Mouse (Mus musculus) adipose tissue, adult 10 weeks (tissue): ENCODE data around the gene Rras. TPM values are rescaled to one million over a fixed set of nuclear protein-coding genes. Genes with fewer than 3 reads are reported as not detected.

ENCODE experiments used
- polyA plus RNA-seq: library from polyadenylated mRNA; stranded (reverse); fragments of 350-450 nt; fragmentation: Illumina TruSeq; extraction: RNeasy Lipid Tissue Mini Kit (QIAGEN cat#74804); gene quantifications from one replicate; pipeline ENCODE4 v1.2.3, GENCODE M21; 2014; ENCODE audit warnings: low read depth, low replicate concordance

The Rras gene
- 131 TPM for polyA plus RNA-seq

GRCm38 (mm10) chr7:45017242-45018061, at the start of gene Rras:
Gene Rras, plus strand, starts transcription at chr7:45017961.

GRCm38 (mm10) chr7:44974383-44975116, 43.2 kb upstream of the Rras start, which contains the start of gene Cpt1c:
Gene Cpt1c, minus strand, starts transcription at chr7:44974851.

GRCm38 (mm10) chr7:44986192-44986878, 31.4 kb upstream of the Rras start, which contains the start of gene Prmt1:
Gene Prmt1, minus strand, starts transcription at chr7:44986568.

GRCm38 (mm10) chr7:44997231-44997939, 20.4 kb upstream of the Rras start, which contains the start of gene Irf3:
Gene Irf3, plus strand, starts transcription at chr7:44997648.

GRCm38 (mm10) chr7:44998501-44998955, 19.2 kb upstream of the Rras start, which contains the start of gene Bcl2l12:
Gene Bcl2l12, minus strand, starts transcription at chr7:44998712.

GRCm38 (mm10) chr7:45015957-45016612, 1.7 kb upstream of the Rras start, which contains the start of gene Scaf1:
Gene Scaf1, minus strand, starts transcription at chr7:45016363.

GRCm38 (mm10) chr7:45052862-45053116, 35.0 kb downstream of the Rras start, which contains the start of gene Prr12:
Gene Prr12, minus strand, starts transcription at chr7:45052881.

GRCm38 (mm10) chr7:45062239-45062835, 44.6 kb downstream of the Rras start, which contains the start of the genes Nosip and Prrg2:
Gene Nosip, plus strand, starts transcription at chr7:45062429.
Gene Prrg2, minus strand, starts transcription at chr7:45062677.

Other genes starting within 250 kb of the Rras start
- 20.1 TPM for gene Nup62, start 201.9 kb upstream of the Rras start, polyA plus RNA-seq
- 3.5 TPM for gene Il4i1, start 201.6 kb upstream of the Rras start, polyA plus RNA-seq
- 71.7 TPM for gene Atf5, start 201.3 kb upstream of the Rras start, polyA plus RNA-seq
- 54.3 TPM for gene Akt1s1, start 169.0 kb upstream of the Rras start, polyA plus RNA-seq
- gene Tbc1d17, start 168.9 kb upstream of the Rras start, polyA plus RNA-seq = 65.2 TPM
- gene Pnkp, start 160.8 kb upstream of the Rras start, polyA plus RNA-seq = 30.0 TPM
- 146 TPM for gene Ptov1, start 148.2 kb upstream of the Rras start, polyA plus RNA-seq
- 66.0 TPM for gene Med25, start 125.2 kb upstream of the Rras start, polyA plus RNA-seq
- 22.8 TPM for gene Fuz, start 121.9 kb upstream of the Rras start, polyA plus RNA-seq
- 62.5 TPM for gene Ap2a1, start 88.5 kb upstream of the Rras start, polyA plus RNA-seq
- gene Tsks, start 74.8 kb upstream of the Rras start, polyA plus RNA-seq = 12.6 TPM
- gene Cpt1c, start 43.1 kb upstream of the Rras start, polyA plus RNA-seq = 8.7 TPM
- gene Prmt1, start 31.4 kb upstream of the Rras start, polyA plus RNA-seq = 132 TPM
- 87.2 TPM for gene Irf3, start 20.3 kb upstream of the Rras start, polyA plus RNA-seq
- gene Bcl2l12, start 19.2 kb upstream of the Rras start, polyA plus RNA-seq = 18.5 TPM
- gene Scaf1, start 1.6 kb upstream of the Rras start, polyA plus RNA-seq = 57.7 TPM
- gene Prr12, start 34.9 kb downstream of the Rras start, polyA plus RNA-seq = 15.7 TPM
- 43.3 TPM for gene Nosip, start 44.5 kb downstream of the Rras start, polyA plus RNA-seq
- gene Prrg2, start 44.7 kb downstream of the Rras start, polyA plus RNA-seq = 40.3 TPM
- 67.3 TPM for gene Rcn3, start 74.3 kb downstream of the Rras start, polyA plus RNA-seq
- 149 TPM for gene Fcgrt, start 85.9 kb downstream of the Rras start, polyA plus RNA-seq
- 1,035 TPM for gene Rps11, start 106.5 kb downstream of the Rras start, polyA plus RNA-seq
- gene Rpl13a, start 110.8 kb downstream of the Rras start, polyA plus RNA-seq = 2,139 TPM
- gene Gm45713, start 118.3 kb downstream of the Rras start, polyA plus RNA-seq = not detected
- gene Flt3l, start 118.5 kb downstream of the Rras start, polyA plus RNA-seq = 23.0 TPM
- 44.6 TPM for gene Pih1d1, start 136.3 kb downstream of the Rras start, polyA plus RNA-seq
- 22.5 TPM for gene Aldh16a1, start 136.6 kb downstream of the Rras start, polyA plus RNA-seq
- gene Slc17a7, start 146.0 kb downstream of the Rras start, polyA plus RNA-seq = 0.97 TPM
- gene Gfy, start 161.6 kb downstream of the Rras start, polyA plus RNA-seq = not detected
- gene Pth2, start 163.0 kb downstream of the Rras start, polyA plus RNA-seq = not detected
- gene Ccdc155, start 186.9 kb downstream of the Rras start, polyA plus RNA-seq = 1.5 TPM
- 37.0 TPM for gene Dkkl1, start 194.2 kb downstream of the Rras start, polyA plus RNA-seq
- gene Tead2, start 197.8 kb downstream of the Rras start, polyA plus RNA-seq = 17.0 TPM
- 13.6 TPM for gene Cd37, start 221.2 kb downstream of the Rras start, polyA plus RNA-seq
- gene Slc6a16, start 223.1 kb downstream of the Rras start, polyA plus RNA-seq = 1.4 TPM